Mouse (Mus musculus) left cerebral cortex, postnatal 10 days (tissue): ENCODE data around the gene Gm4778. TPM values are rescaled to one million over a fixed set of nuclear protein-coding genes. Genes with fewer than 3 reads are reported as not detected.
A peak's percentile ranks its signal among the peaks of the same experiment; 100 is the strongest.
"Not testable (repeated sequence)": the region's sequence is repeated elsewhere in the genome, so short reads cannot be mapped to it uniquely, and the experiment has no call there.

ENCODE experiments used
- DNase-seq, 2 experiments: peaks; one replicate each; pipeline ENCODE4 v3.0.0; 2021 to 2022; ENCODE audit warnings: low spot score in 2 of 2, mixed read lengths in 1 of 2; ENCODE audit errors: extremely low spot score in 1 of 2
- intact Hi-C: fragments of 180-260 bp; cut with DNase I; formaldehyde crosslinking; loops from one replicate; pipeline ENCODE4 v1.15.1; 2025
- total RNA-seq, 2 experiments: library from RNA; stranded (reverse); gene quantifications; 2 replicates each; pipeline ENCODE4 v1.2.3; 2021

Gm4778 gene
- under 1 TPM in 1 of 2 experiments, not detected in 1; 0.32 TPM for total RNA-seq

DNA sequence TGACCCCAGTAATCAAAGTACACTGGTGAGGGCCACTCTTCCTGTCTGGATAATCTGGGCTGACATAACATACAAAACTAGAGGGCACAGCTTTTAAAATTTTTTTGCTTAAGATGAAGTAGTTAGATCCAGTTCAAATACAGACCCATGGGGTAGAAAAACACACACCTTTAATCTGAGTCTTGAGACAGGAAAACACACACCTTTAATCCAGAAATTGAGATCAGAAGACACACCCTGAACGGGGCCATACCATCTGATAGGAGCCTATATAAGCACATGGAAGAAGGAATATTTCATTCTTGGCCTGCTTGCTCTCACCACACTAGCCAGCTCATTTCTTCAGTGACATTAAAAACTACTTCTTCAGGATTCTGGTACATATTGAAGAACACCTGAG, at the start of gene Gm4778:
Gene Gm4778, plus strand, starts transcription at position 301 of the 400 bp plus-strand sequence.
- DNase-seq, intact Hi-C loops: not testable (repeated sequence)

DNA sequence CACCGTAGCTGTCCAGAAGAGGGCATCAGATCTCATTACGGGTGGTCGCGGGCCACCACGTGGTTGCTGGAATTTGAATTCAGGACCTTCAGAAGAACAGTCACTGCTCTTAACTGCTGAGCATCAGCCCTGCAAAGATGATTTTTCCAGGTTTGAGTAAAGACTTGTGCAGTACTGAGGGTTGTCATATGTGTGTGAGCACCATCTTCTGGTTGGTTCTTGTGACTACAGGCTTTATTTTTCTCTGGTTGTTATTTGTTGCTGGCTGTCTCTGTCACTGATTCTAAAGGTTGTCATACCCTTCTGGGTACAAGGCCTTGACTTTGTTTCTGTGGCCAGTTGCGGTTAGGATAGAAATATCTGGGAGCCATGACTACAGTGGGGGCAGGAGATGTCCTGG, 3.2 kb upstream of the Gm4778 start:
- intact Hi-C loops, result no loop called here
- peak in 1 of 2 experiments; percentile 3 for DNase-seq

DNA sequence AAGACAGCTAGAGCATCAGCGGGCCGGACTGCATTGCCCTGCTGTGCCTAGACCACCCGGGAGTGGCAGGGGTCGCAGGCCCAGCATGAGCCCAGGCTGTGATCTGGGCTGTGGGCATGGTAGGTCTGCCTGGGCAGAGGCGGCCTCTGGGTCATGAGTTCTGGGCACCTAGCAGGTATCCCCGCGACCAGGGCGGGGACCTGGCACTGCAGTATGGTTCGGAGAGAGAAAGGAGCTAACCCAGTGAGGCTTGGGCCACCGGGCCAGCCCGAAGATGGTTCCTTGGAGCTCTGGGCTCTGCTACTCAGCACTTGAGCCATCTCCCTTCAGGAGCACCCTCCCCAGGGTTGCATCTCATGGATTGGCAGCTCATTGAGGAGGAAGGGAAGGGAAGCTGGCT, 12.2 kb downstream of the Gm4778 start:
- intact Hi-C loops, result no loop called here
- DNase-seq, result peak in 1 of 2 experiments; percentile 18

DNA sequence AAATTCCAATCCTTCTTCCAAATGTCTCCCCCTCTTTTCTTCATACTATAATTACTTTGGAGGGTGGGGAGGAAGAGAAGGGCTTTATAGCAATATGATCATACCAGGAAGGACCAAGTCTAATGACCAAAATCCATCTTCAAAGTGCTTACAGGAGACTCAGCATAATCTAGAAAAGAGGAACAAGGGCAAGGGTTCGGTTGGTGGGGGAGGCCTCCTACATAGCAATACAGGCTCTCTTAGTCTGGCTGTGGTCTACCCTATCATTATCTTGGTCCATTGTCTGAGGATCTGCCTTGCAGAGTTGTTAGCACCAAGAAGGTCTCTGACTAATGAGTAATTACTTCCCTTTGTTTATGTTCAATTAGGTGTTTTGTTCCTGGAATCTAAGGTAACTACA, 41.6 kb downstream of the Gm4778 start:
- intact Hi-C loops, result no loop called here
- no peak for DNase-seq

DNA sequence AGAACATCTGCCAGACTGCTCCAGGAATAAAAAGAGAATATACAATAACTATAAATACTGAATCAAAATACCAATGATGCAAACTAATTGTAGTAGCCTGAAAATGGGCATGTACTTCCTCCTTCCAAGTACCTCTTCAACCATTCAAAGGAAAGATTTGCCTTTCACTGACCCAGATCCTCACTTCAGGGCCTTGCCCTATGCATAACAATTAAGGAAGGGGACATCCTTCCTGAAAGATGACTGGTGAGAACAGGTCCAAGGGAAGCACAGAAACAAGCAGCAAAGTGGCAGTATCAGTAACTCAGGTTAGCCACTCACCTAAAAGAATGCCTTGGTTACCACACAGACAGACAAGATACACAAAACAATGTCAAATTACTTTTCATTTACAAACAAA, 43.1 kb downstream of the Gm4778 start:
- no peak for DNase-seq
- intact Hi-C loops, result no loop called here

DNA sequence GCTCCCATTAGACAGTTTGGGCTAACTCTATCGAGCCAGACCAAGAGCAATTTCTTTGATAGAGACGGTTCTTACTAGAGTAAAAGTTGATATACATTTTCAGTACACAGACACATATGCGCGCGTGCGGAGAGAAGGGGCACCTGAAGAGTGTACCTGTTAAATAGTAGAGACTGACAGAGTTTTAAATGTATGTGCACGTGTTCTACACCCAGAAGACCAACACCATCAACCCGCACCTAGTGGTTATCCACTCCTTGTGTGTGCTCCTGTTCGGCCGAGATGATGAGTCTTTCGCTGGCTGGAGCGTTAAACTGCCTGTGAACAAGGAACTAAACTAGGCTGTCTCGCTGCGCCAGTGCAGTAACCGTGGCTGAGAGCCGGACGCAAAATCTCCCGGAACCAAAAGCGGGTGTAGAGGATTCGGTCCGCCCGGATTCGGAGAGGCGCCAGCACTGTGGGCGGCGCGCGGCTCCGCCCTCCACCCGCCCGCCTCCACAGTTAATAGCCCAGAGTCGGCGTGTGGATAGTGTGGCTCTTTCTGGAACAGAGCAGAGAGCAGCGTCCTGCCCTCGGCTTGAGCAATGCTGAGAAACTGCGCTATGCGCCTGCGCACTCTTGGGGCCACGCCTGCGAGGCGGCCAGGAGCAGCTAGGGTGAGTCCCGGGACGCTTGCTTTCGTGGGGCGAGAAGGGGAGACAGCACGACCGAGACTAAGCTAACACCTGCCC, 46.0 kb downstream of the Gm4778 start, which contains the start of gene Them4:
Gene Them4, plus strand, starts transcription at position 457 of the 731 bp plus-strand sequence.
- peak; percentile 86 to 94 for DNase-seq
- intact Hi-C loops, result no loop called here

DNA sequence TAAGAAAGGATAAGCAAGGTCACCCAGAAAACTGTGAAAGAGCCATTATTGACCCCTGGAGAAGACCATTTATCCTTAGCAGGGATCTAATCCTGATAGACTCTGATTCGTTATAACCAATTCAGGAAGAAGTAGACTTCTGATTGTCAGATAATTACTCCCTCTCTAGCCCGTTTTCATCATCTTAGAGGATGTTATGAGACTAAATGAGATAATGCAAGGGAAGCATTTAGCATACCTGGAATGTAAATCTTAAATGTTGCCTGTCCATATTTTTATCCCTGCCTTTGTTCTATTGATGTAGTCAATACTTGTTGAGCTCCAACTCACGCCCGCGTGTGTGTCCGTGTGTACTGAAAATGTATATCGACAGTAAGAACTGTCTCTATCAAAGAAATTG, 46.7 kb downstream of the Gm4778 start:
- no peak for DNase-seq
- intact Hi-C loops, result no loop called here

DNA sequence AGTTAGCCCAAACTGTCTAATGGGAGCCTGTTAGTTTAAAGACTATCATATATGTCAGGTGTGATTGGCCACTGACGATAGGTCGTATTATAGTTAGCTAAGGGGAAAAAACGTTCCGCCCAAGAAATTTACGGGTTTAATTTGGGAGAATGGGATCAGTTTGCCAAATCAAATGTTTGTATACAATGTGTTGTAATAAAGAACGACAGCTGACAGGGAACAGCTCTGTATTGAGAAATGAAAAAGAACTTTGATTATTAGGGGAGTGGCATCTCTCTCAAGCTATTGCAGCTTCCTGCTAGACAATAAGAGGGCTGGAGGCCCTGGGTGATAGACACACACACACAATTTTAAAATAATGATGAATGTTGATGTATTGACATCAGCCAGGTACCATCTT, 47.1 kb downstream of the Gm4778 start:
- no peak for DNase-seq
- intact Hi-C loops, result no loop called here

DNA sequence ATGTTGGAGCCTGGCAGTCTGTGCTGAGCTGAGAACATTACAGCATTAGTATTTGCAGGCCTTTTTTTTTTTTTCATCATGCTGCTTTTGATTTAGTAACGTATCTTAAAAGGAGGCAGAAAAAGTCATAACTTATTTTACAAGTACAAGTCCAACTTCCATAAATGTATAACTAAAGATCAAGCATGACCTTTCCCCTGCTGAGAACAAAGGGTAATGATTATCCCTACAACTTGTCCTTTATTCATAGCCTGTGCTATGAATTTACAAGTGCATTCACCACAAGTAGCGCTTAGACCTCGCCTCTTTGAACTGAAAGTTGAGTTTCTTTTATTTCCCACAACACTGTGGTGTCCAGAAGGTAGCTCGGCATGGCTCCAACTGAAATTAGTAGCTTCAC, 47.5 kb downstream of the Gm4778 start:
- intact Hi-C loops, result no loop called here
- DNase-seq, result no peak

Other genes with a start within 250 kb of the Gm4778 start
- not detected for gene Gm9125, start 209.2 kb upstream of the Gm4778 start, total RNA-seq
- gene Gm10697, start 191.4 kb upstream of the Gm4778 start, total RNA-seq, result not detected
- gene Gm10696, start 85.8 kb upstream of the Gm4778 start, total RNA-seq, result not detected
- gene Gm5286, start 67.3 kb upstream of the Gm4778 start, total RNA-seq, result not detected
- 10 to 100 TPM; 26.5 to 29.2 TPM for gene Them4, start 46.1 kb downstream of the Gm4778 start, total RNA-seq
- not detected for gene Them5, start 78.1 kb downstream of the Gm4778 start, total RNA-seq
- under 1 TPM; 0.71 to 0.81 TPM for gene C2cd4d, start 98.4 kb downstream of the Gm4778 start, total RNA-seq
- under 1 TPM in 1 of 2 experiments, not detected in 1; 0.30 TPM for gene Rorc, start 108.8 kb downstream of the Gm4778 start, total RNA-seq
- gene Lingo4, start 134.5 kb downstream of the Gm4778 start, total RNA-seq, result under 1 TPM; 0.67 to 0.94 TPM
- gene Tdrkh, start 149.2 kb downstream of the Gm4778 start, total RNA-seq, result 10 to 100 TPM; 39.0 to 40.0 TPM
- gene Mrpl9, start 179.3 kb downstream of the Gm4778 start, total RNA-seq, result 10 to 100 TPM; 39.8 to 41.2 TPM
- not detected for gene Oaz3, start 179.9 kb downstream of the Gm4778 start, total RNA-seq
- 100 to 1,000 TPM; 242 to 260 TPM for gene Celf3, start 214.3 kb downstream of the Gm4778 start, total RNA-seq
- 1 to 10 TPM; 6.8 to 8.7 TPM for gene Riiad1, start 216.3 kb downstream of the Gm4778 start, total RNA-seq